Mouse (Mus musculus) heart, embryonic 11.5 days (tissue): ENCODE measurements around the gene Trmt1. TPM values are rescaled to one million over a fixed set of nuclear protein-coding genes. Genes with fewer than 3 reads are reported as not detected.
A peak's percentile ranks its signal among the peaks of the same experiment; 100 is the strongest.

ENCODE experiments used
- ATAC-seq: fragments of 200-750 bp; cut with Nextera tagmentation; replicated peaks from 2 replicates; pipeline ENCODE4 v1.8.0; 2017; ENCODE audit warnings: moderate library complexity; ENCODE audit not compliant: insufficient number of reproducible peaks, low FRiP score, low TSS enrichment
- H3K27ac ChIP-seq: fragments of 300-500 bp; sonication (generic); 2 replicates; pipeline ENCODE4 v1.5.1; 2014; ENCODE audit warnings: mild to moderate bottlenecking, low read depth, low read length
- H3K27me3 ChIP-seq: fragments of 300-500 bp; sonication (generic); 2 replicates; pipeline ENCODE4 v1.6.1; 2014; ENCODE audit warnings: mild to moderate bottlenecking, low read length, mixed read lengths; ENCODE audit not compliant: control insufficient read depth, insufficient read depth
- H3K36me3 ChIP-seq: fragments of 300-500 bp; sonication (generic); 2 replicates; pipeline ENCODE4 v1.6.1; 2014; ENCODE audit warnings: mild to moderate bottlenecking, low read length, moderate library complexity, mixed read lengths; ENCODE audit not compliant: control insufficient read depth, insufficient read depth
- H3K4me1 ChIP-seq: fragments of 300-500 bp; sonication (generic); 2 replicates; pipeline ENCODE4 v1.6.1; 2014; ENCODE audit warnings: low read length; ENCODE audit not compliant: control insufficient read depth, insufficient read depth
- H3K4me2 ChIP-seq: fragments of 300-500 bp; sonication (generic); 2 replicates; pipeline ENCODE4 v1.6.1; 2014; ENCODE audit warnings: mild to moderate bottlenecking, moderate library complexity
- H3K4me3 ChIP-seq: fragments of 300-500 bp; sonication (generic); 2 replicates; pipeline ENCODE4 v1.5.1; 2014; ENCODE audit warnings: low read depth, low read length
- H3K9ac ChIP-seq: fragments of 300-500 bp; sonication (generic); 2 replicates; pipeline ENCODE4 v1.6.1; 2014; ENCODE audit warnings: mild to moderate bottlenecking, low read depth, low read length, moderate library complexity
- H3K9me3 ChIP-seq: fragments of 300-500 bp; sonication (generic); replicated peaks from 2 replicates; pipeline ENCODE4 v1.6.1; 2016; ENCODE audit warnings: low read length; ENCODE audit not compliant: control insufficient read depth
- WGBS: fragments of 180-500 bp; shearing (Covaris S2); extraction: QIAGEN DNeasy Blood & Tissue Kit; methylation state at CpG from one replicate; pipeline ENCODE4 v1.1.7; 2014; ENCODE audit not compliant: insufficient replicate concordance; 5-methylcytosine and 5-hydroxymethylcytosine counted together
- polyA plus RNA-seq: library from polyadenylated mRNA; unstranded; fragments of >200 nt; fragmentation: Nextera tagmentation; extraction: Ambion mirVana; gene quantifications from 2 replicates; pipeline ENCODE4 v1.2.1, GENCODE M21; 2014

Gene Trmt1
- polyA plus RNA-seq, 1 experiment from 2014 or later: 51.6 TPM

GRCm38 (mm10) chr8:84733959-84734358 lies 47.9 kb downstream of the Trmt1 start:
- 89% methylated on average over 6 of the region's 6 CpGs for WGBS
- Histone ChIP-seq H3K9ac (no peak overlapping the region), H3K4me3 (no peak overlapping the region), H3K27me3 (peaks cover 24% of the 10 kb centered on the region), H3K4me2 (no peak overlapping the region), H3K9me3 (no peaks in the 10 kb centered on the region), H3K36me3 (no peaks in the 10 kb centered on the region), H3K4me1 (peaks cover 68% of the 10 kb centered on the region), H3K27ac (no peak overlapping the region)
- ATAC-seq: no peak

DNA sequence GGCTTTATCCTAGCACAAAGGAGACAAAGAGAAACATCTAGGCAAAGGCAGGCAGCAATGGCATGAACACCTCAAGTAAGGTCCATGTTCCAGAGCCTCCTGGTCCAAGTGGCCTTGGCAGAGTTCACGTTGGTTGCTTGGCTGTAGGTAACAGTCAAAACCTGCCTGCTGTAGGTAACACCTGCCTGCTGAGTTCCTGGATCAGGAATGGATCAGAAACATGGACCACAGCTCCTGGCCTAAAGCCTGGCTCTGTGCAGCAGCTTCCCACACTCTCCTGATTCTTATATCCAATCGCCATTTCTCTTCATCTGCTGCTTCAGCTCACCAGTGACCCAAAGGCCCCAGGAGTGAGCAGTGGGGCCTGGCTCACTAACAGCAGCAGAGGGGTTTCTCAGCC lies 48.6 kb downstream of the Trmt1 start:
- no peak for ATAC-seq
- peaks cover 26% of the 10 kb centered on the region for H3K27me3 ChIP-seq

GRCm38 (mm10) chr8:84735597-84735996 lies 49.5 kb downstream of the Trmt1 start:
- peak overlapping the region; percentile 54; the same call in 1 of the 2 replicates for H3K27ac ChIP-seq
- peak overlapping the region; percentile 46 for H3K9ac ChIP-seq
- peaks cover 29% of the 10 kb centered on the region for H3K27me3 ChIP-seq
- no peaks in the 10 kb centered on the region for H3K36me3 ChIP-seq
- 41% methylated on average over 2 of the region's 2 CpGs for WGBS
- H3K4me3 ChIP-seq: no peak overlapping the region
- no peaks in the 10 kb centered on the region for H3K9me3 ChIP-seq
- no peak for ATAC-seq
- H3K4me2 ChIP-seq: no peak overlapping the region; the same call in 1 of the 2 replicates
- H3K4me1 ChIP-seq: peaks cover 62% of the 10 kb centered on the region

More for the DNA sequence above, 48.6 kb downstream of the Trmt1 start:
- Histone ChIP-seq H3K4me2 (no peak overlapping the region), H3K4me3 (no peak overlapping the region), H3K9me3 (no peaks in the 10 kb centered on the region), H3K4me1 (peaks cover 65% of the 10 kb centered on the region), H3K9ac (no peak overlapping the region), H3K36me3 (no peaks in the 10 kb centered on the region), H3K27ac (no peak overlapping the region)
- WGBS: 75% methylated on average over 2 of the region's 2 CpGs

DNA sequence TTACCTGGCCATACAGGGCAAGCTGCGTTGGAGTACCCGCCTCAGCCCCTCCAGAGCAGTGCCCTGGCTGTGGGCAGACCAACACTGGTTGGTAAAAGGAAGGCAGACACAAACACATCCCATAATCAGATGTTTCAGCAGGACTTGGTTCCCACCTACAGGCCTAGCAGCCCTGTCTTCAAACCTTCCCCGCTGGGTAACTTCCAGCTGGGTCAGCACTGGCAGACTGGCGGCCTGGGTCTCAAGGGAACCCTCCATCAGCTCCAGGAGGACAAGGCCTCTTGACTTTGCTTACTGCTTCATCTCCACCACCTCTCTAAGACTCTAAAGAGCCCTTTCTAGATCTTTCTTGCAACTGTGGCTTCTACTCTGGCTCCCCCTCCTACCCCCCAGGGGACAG lies 50.4 kb downstream of the Trmt1 start:
- Histone ChIP-seq H3K27ac (no peak overlapping the region), H3K4me2 (no peak overlapping the region), H3K27me3 (peaks cover 37% of the 10 kb centered on the region), H3K36me3 (no peaks in the 10 kb centered on the region), H3K4me3 (no peak overlapping the region), H3K9ac (no peak overlapping the region; the same call in 1 of the 2 replicates), H3K9me3 (no peaks in the 10 kb centered on the region), H3K4me1 (peaks cover 58% of the 10 kb centered on the region)
- 90% methylated on average over 4 of the region's 4 CpGs for WGBS
- no peak for ATAC-seq

- Histone ChIP-seq H3K36me3 (no peaks in the 10 kb centered on the region), H3K27ac (no peak overlapping the region), H3K4me3 (peak overlapping the region; percentile 25), H3K4me2 (peak overlapping the region; percentile 66), H3K27me3 (peaks cover 45% of the 10 kb centered on the region), H3K9ac (peak overlapping the region; percentile 47; the same call in 1 of the 2 replicates), H3K9me3 (no peaks in the 10 kb centered on the region), H3K4me1 (peaks cover 58% of the 10 kb centered on the region)
- no peak for ATAC-seq
- WGBS: 1% methylated on average over 16 of the region's 16 CpGs
Observed at GRCm38 (mm10) chr8:84737608-84738007, 51.5 kb downstream of the Trmt1 start.

DNA sequence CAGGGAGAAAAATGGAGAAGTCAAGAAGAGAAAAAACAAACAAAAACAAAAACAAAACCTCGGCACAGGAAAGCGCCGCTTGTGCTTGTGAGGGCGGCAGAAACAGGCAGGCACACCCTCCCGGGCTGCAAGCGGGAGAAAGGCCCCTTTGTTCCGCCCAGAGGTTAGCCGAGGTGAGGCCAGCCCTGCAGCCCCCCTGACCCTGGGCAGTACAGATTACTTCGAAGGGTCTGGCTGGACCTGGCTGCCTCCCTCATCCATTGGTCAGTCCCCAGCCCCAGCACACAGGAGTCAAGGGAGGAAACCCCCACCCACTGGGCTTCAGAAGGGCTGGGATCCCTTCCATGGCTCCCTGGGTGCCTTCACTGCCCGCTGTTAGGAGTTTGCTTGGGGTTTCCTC lies 52.2 kb downstream of the Trmt1 start:
- peak overlapping the region; percentile 3 for H3K27ac ChIP-seq
- ATAC-seq: no peak
- 8% methylated on average over 10 of the region's 10 CpGs for WGBS

DNA sequence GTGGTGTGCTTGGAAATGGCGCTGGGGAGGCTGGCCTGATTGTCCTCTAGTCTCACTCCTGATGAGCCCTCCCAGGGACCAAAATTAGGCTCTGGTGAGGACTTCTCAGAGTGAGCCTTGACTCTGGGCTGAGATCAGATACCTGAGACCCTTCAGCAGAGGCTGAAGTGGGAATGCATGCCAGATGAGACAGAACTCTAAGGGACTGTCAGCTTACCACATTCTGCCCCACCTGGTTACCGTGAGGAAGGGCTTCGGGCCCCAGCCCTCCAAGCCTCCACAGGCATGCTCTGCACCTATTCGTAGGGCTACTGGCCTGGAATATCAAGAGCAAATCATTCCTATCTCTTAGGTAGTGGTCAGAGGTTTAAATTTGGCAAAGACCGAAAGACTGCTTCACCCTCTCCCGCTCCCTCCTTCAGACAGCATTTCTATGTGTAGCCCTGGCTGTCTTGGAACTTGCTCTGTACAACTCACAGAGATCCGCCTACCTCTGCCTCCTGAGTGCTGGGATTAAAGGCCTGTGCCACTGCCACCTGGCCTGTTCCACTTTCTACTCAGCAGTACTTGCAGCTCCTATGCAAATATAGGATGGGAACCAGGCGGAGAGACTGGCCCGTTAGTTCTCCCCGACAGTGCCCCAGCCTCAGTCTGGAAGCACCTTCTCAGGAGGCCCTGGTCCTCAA lies 52.8 kb downstream of the Trmt1 start:
- no peak overlapping the region for H3K9ac ChIP-seq
- peaks cover 60% of the 10 kb centered on the region for H3K4me1 ChIP-seq
- H3K27ac ChIP-seq: peak overlapping the region; percentile 3
- H3K4me3 ChIP-seq: no peak overlapping the region
- H3K36me3 ChIP-seq: no peaks in the 10 kb centered on the region
- peaks cover 43% of the 10 kb centered on the region for H3K27me3 ChIP-seq
- WGBS: 59% methylated on average over 10 of the region's 10 CpGs
- no peak overlapping the region; the same call in 1 of the 2 replicates for H3K4me2 ChIP-seq
- no peaks in the 10 kb centered on the region for H3K9me3 ChIP-seq
- ATAC-seq: no peak

More for the DNA sequence above, 52.2 kb downstream of the Trmt1 start:
- H3K9me3 ChIP-seq: no peaks in the 10 kb centered on the region
- H3K4me1 ChIP-seq: peaks cover 58% of the 10 kb centered on the region
- peak overlapping the region; percentile 66 for H3K4me2 ChIP-seq
- no peak overlapping the region; the same call in 1 of the 2 replicates for H3K4me3 ChIP-seq
- H3K36me3 ChIP-seq: no peaks in the 10 kb centered on the region
- peak overlapping the region; percentile 47; the same call in 1 of the 2 replicates for H3K9ac ChIP-seq
- H3K27me3 ChIP-seq: peaks cover 45% of the 10 kb centered on the region

- 13% methylated on average over 1 of the region's 1 CpGs for WGBS
- no peaks in the 10 kb centered on the region for H3K9me3 ChIP-seq
- H3K4me3 ChIP-seq: no peak overlapping the region
- no peak overlapping the region for H3K27ac ChIP-seq
- H3K36me3 ChIP-seq: no peaks in the 10 kb centered on the region
- H3K4me2 ChIP-seq: no peak overlapping the region
- H3K27me3 ChIP-seq: peaks cover 43% of the 10 kb centered on the region
- ATAC-seq: no peak
- peaks cover 66% of the 10 kb centered on the region for H3K4me1 ChIP-seq
- no peak overlapping the region for H3K9ac ChIP-seq
Observed at GRCm38 (mm10) chr8:84739401-84739742, 53.3 kb downstream of the Trmt1 start.
